Mouse (Mus musculus): Measurements from ENCODE around the gene Cd80. TPM values are rescaled to one million over a fixed set of nuclear protein-coding genes. Genes with fewer than 3 reads are reported as not detected.

Cd80 gene
- total and polyA plus RNA-seq, 3 experiments: 39.5 to 57.8 (median 46.2) TPM

DNA sequence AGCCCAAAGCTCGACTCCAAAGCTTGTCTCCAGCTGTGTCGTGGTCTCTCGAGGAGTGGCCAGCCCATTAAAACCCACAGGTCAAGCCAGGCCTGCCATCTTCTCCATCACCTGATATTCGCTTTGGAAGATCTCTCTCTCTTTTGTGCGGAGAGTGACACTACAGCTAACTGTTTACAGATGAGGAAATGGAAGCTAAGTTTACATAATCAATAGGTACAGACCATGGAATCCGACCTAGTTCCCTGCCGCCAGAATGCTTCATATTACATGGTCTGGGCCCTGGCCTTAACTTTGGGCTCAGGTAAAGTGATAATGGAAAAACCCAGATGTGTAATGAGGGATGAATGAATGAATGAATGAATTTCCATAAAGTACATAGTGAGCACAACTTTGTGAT lies 4.7 kb upstream of the Cd80 start:
- DNase-seq (ENCODE audit: extremely low read depth): no peak
- H3K4me3 ChIP-seq (replicated peaks in 1 of 3; ENCODE audit: low read depth in 2 of 3, low read length in 2 of 3, poor library complexity in 1 of 3): no peak overlapping the region
- H3K36me3 ChIP-seq (replicated peaks in 1 of 2; ENCODE audit: control insufficient read depth in 1 of 2, insufficient read depth in 1 of 2, low read length in 1 of 2): peaks cover 41 to 51% of the 10 kb centered on the region in 2 experiments
- peaks cover 5% of the 10 kb centered on the region for H3K9me3 ChIP-seq (replicated peaks; ENCODE audit: low read length)
- peaks cover 33% of the 10 kb centered on the region for H3K79me2 ChIP-seq (replicated peaks; ENCODE audit: control insufficient read depth, extremely low read depth, insufficient read depth, poor library complexity, severe bottlenecking)
- H3K4me2 ChIP-seq (ENCODE audit: insufficient read depth, low read depth, poor library complexity, severe bottlenecking): no peak overlapping the region
- in situ Hi-C loops (cut with MboI; ENCODE audit: low pct_ligation_motif_present, low pct_unique_long_range_greater_than_20kb, low sequenced_read_pairs): loop anchor here (5.0 kb wide), 1 partner anchor 43 kb away; no protein-coding TSS in a partner anchor
- no peak overlapping the region for H3K27ac ChIP-seq (ENCODE audit: insufficient read depth, low read depth)
- H3K4me1 ChIP-seq (ENCODE audit: control insufficient read depth in 1 of 2, insufficient read depth in 2 of 2): peaks cover 10 to 43% of the 10 kb centered on the region in 2 experiments
- no peak for TF ChIP-seq USF2 (conservative IDR thresholded peaks at IDR 0.05; ENCODE audit: low read depth, low read length)
- no peak for TF ChIP-seq HCFC1 (IDR thresholded peaks at IDR 0.05; ENCODE audit: low read depth, low read length)
- TF ChIP-seq ZNF384 (IDR thresholded peaks at IDR 0.05; ENCODE audit: low read depth, low read length): no peak
- TF ChIP-seq CTCF (conservative IDR thresholded peaks at IDR 0.05 in 1 of 2, IDR thresholded peaks at IDR 0.05 in 1 of 2; ENCODE audit: low read depth in 2 of 2, low read length in 2 of 2): no peak
- TF ChIP-seq MYC (IDR thresholded peaks at IDR 0.05; ENCODE audit: low read depth, low read length): no peak
- dilution Hi-C loops (cut with MboI; ENCODE audit: extremely low pct_ligation_motif_present, extremely low pct_unique_long_range_greater_than_20kb, low sequenced_read_pairs): no loop called here
- no peak overlapping the region for H3K9ac ChIP-seq (ENCODE audit: insufficient read depth, low read depth)
- H3K27me3 ChIP-seq (replicated peaks): no peaks in the 10 kb centered on the region

DNA sequence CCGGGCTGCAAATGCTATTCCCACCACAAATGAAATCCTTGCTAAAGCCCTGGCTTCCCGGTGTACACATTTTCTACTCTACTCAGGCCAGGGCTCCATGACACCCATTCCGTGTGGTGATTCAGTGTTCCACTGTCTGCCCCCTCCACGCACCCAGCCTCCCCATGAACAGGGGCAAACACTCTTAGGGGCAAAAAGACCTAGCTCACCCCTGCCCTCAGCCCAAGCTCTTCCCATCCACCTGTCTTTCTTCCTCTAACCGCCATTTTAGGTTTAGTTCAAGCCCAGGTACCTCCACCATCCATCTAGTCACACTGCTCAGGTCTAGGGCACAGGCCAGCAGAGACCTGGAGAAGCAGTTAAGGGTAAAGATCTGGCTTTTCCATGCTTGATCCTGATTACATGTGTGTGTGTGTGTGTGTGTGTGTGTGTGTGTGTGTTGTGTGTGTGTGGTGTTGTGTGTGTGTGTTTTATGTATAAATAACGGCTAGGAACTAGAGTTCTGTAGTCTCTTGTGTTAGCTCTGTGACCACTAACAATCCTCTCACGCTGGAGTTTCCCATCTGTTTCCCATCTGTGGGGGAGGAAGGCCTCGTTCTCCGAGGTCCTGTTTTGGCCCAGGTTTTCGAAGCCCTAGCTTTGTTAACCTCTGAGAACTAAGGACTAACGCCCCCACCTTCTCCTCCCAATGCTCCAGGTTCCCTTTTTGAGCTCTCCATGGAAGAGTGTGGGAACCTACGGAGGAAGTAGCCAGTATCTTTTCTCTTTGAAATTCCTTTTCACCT lies 3.7 kb upstream of the Cd80 start:
- DNase-seq (ENCODE audit: extremely low read depth): no peak
- Histone ChIP-seq H3K79me2 (replicated peaks; ENCODE audit: control insufficient read depth, extremely low read depth, insufficient read depth, poor library complexity, severe bottlenecking) (peaks cover 40% of the 10 kb centered on the region), H3K4me3 (replicated peaks in 1 of 3; ENCODE audit: low read depth in 2 of 3, low read length in 2 of 3, poor library complexity in 1 of 3) (peak overlapping the region; percentile 67 to 88 (median 76)), H3K4me1 (ENCODE audit: control insufficient read depth in 1 of 2, insufficient read depth in 2 of 2) (peaks cover 10 to 46% of the 10 kb centered on the region in 2 experiments), H3K27ac (ENCODE audit: insufficient read depth, low read depth) (peak overlapping the region; percentile 76), H3K27me3 (replicated peaks) (no peaks in the 10 kb centered on the region), H3K4me2 (ENCODE audit: insufficient read depth, low read depth, poor library complexity, severe bottlenecking) (peak overlapping the region; percentile 87), H3K36me3 (replicated peaks in 1 of 2; ENCODE audit: control insufficient read depth in 1 of 2, insufficient read depth in 1 of 2, low read length in 1 of 2) (peaks cover 34 to 42% of the 10 kb centered on the region in 2 experiments), H3K9ac (ENCODE audit: insufficient read depth, low read depth) (peak overlapping the region; percentile 96), H3K9me3 (replicated peaks; ENCODE audit: low read length) (peaks cover 4% of the 10 kb centered on the region)
- dilution Hi-C loops (cut with MboI; ENCODE audit: extremely low pct_ligation_motif_present, extremely low pct_unique_long_range_greater_than_20kb, low sequenced_read_pairs) (no loop called here), in situ Hi-C loops (cut with MboI; ENCODE audit: low pct_ligation_motif_present, low pct_unique_long_range_greater_than_20kb, low sequenced_read_pairs) (loop anchor here (5.0 kb wide), 1 partner anchor 44 kb away; no protein-coding TSS in a partner anchor)
- TF ChIP-seq ZC3H11A (IDR thresholded peaks at IDR 0.05; ENCODE audit: low read depth, low read length): no peak
- no peak for TF ChIP-seq POLR2AphosphoS2 (IDR thresholded peaks at IDR 0.05; ENCODE audit: low read depth, low read length)
- 0 out of 2 replicates have a peak, but pooled peaks have one; percentile 22 for TF ChIP-seq NRF1 (IDR thresholded peaks at IDR 0.05; ENCODE audit: low read depth, low read length)
- 0 out of 2 replicates have a peak, but pooled peaks have one; percentile 26 for TF ChIP-seq ZMIZ1 (IDR thresholded peaks at IDR 0.05; ENCODE audit: low read depth, low read length)
- TF ChIP-seq TCF12 (IDR thresholded peaks at IDR 0.05; ENCODE audit: low read depth, low read length): peak; percentile 45; the same call in 1 of the 2 replicates
- 0 out of 2 replicates have a peak, but pooled peaks have one; percentile 48 for TF ChIP-seq KAT2A (IDR thresholded peaks at IDR 0.05; ENCODE audit: insufficient replicate concordance, low read length)
- TF ChIP-seq MAZ (IDR thresholded peaks at IDR 0.05; ENCODE audit: low read depth, low read length): no peak
- no peak; the same call in 1 of the 2 replicates for TF ChIP-seq CHD2 (IDR thresholded peaks at IDR 0.05; ENCODE audit: low read length)
- no peak for TF ChIP-seq NELFE (IDR thresholded peaks at IDR 0.05; ENCODE audit: low read depth, low read length)
- TF ChIP-seq GABPA (IDR thresholded peaks at IDR 0.05; ENCODE audit: insufficient replicate concordance, low read depth, low read length): no peak
- TF ChIP-seq UBTF (IDR thresholded peaks at IDR 0.05; ENCODE audit: low read depth, low read length): no peak
- peak; percentile 23; the same call in 1 of the 2 replicates for TF ChIP-seq CHD1 (IDR thresholded peaks at IDR 0.05; ENCODE audit: low read depth, low read length)
- no peak for TF ChIP-seq RAD21 (IDR thresholded peaks at IDR 0.05; ENCODE audit: low read depth, low read length)
- peak; percentile 44; the same call in 1 of the 2 replicates for TF ChIP-seq IRF4 (IDR thresholded peaks at IDR 0.05; ENCODE audit: low read depth, low read length)
- no peak for TF ChIP-seq HCFC1 (IDR thresholded peaks at IDR 0.05; ENCODE audit: low read depth, low read length)
- TF ChIP-seq MYC (IDR thresholded peaks at IDR 0.05; ENCODE audit: low read depth, low read length): 0 out of 2 replicates have a peak, but pooled peaks have one; percentile 12
- peak; percentile 36; the same call in 1 of the 2 replicates for TF ChIP-seq BHLHE40 (IDR thresholded peaks at IDR 0.05; ENCODE audit: low read depth, low read length)
- no peak; the same call in 1 of the 2 replicates for TF ChIP-seq ELF1 (IDR thresholded peaks at IDR 0.05; ENCODE audit: low read depth, low read length)
- no peak for TF ChIP-seq MAFK (IDR thresholded peaks at IDR 0.05; ENCODE audit: insufficient replicate concordance, low read length)
- TF ChIP-seq RCOR1 (conservative IDR thresholded peaks at IDR 0.05; ENCODE audit: low read depth, low read length): 0 out of 2 replicates have a peak, but pooled peaks have one; percentile 54
- peak; percentile 69 for TF ChIP-seq MAX (IDR thresholded peaks at IDR 0.05; ENCODE audit: low read length)
- TF ChIP-seq POLR2A (IDR thresholded peaks at IDR 0.05; ENCODE audit: low read depth, low read length): no peak
- TF ChIP-seq CTCF (conservative IDR thresholded peaks at IDR 0.05 in 1 of 2, IDR thresholded peaks at IDR 0.05 in 1 of 2; ENCODE audit: low read depth in 2 of 2, low read length in 2 of 2): no peak
- no peak for TF ChIP-seq PAX5 (IDR thresholded peaks at IDR 0.05; ENCODE audit: low read length)
- peak; percentile 21 for TF ChIP-seq SMC3 (IDR thresholded peaks at IDR 0.05; ENCODE audit: low read depth, low read length)
- TF ChIP-seq MEF2A (IDR thresholded peaks at IDR 0.05; ENCODE audit: borderline replicate concordance, low read depth, low read length): peak; percentile 7; the same call in 1 of the 2 replicates
- TF ChIP-seq ZKSCAN1 (IDR thresholded peaks at IDR 0.05; ENCODE audit: borderline replicate concordance, low read depth, low read length): no peak
